Mouse (Mus musculus) heart, embryonic 15.5 days (tissue): ENCODE results near the gene Tnfaip2. TPM values are rescaled to one million over a fixed set of nuclear protein-coding genes. Genes with fewer than 3 reads are reported as not detected.

ENCODE experiments used
- ATAC-seq: fragments of 200-750 bp; cut with Nextera tagmentation; replicated peaks from 2 replicates; pipeline ENCODE4 v1.8.0; 2017; ENCODE audit warnings: low read depth, moderate TSS enrichment; ENCODE audit not compliant: insufficient number of reproducible peaks, insufficient read depth, low FRiP score
- H3K27ac ChIP-seq: fragments of 300-500 bp; sonication (generic); 2 replicates; pipeline ENCODE4 v1.5.1; 2015; ENCODE audit warnings: mild to moderate bottlenecking, inconsistent platforms
- H3K27me3 ChIP-seq: fragments of 300-500 bp; sonication (generic); 2 replicates; pipeline ENCODE4 v1.6.1; 2015; ENCODE audit warnings: inconsistent platforms
- H3K36me3 ChIP-seq: fragments of 300-500 bp; sonication (generic); 2 replicates; pipeline ENCODE4 v1.6.1; 2015; ENCODE audit warnings: mild to moderate bottlenecking, inconsistent platforms
- H3K4me1 ChIP-seq: fragments of 300-500 bp; sonication (generic); replicated peaks from 2 replicates; pipeline ENCODE4 v1.6.1; 2015; ENCODE audit warnings: inconsistent platforms
- H3K4me2 ChIP-seq: fragments of 300-500 bp; sonication (generic); 2 replicates; pipeline ENCODE4 v1.6.1; 2015; ENCODE audit warnings: inconsistent platforms, mild to moderate bottlenecking, moderate library complexity
- H3K4me3 ChIP-seq: fragments of 300-500 bp; sonication (generic); 2 replicates; pipeline ENCODE4 v1.5.1; 2015; ENCODE audit warnings: mild to moderate bottlenecking, inconsistent platforms
- H3K9ac ChIP-seq: fragments of 300-500 bp; sonication (generic); 2 replicates; pipeline ENCODE4 v1.6.1; 2015; ENCODE audit warnings: mild to moderate bottlenecking, inconsistent platforms
- H3K9me3 ChIP-seq: fragments of 300-500 bp; sonication (generic); replicated peaks from 2 replicates; pipeline ENCODE4 v1.6.1; 2016; ENCODE audit warnings: inconsistent platforms
- WGBS: fragments of 180-500 bp; shearing (Covaris S2); methylation state at CpG from one replicate; pipeline ENCODE4 v1.1.7; 2015; ENCODE audit warnings: mixed read lengths; 5-methylcytosine and 5-hydroxymethylcytosine counted together
- polyA plus RNA-seq: library from polyadenylated mRNA; unstranded; fragments of >200 nt; fragmentation: Nextera tagmentation; extraction: Ambion mirVana; gene quantifications from 2 replicates; pipeline ENCODE4 v1.2.1, GENCODE M21; 2015

The Tnfaip2 gene
- polyA plus RNA-seq, 1 experiment from 2014 or later: 4.8 TPM

GRCm38 (mm10) chr12:111485652-111486306 is 43.5 kb downstream of the Tnfaip2 start, which contains the start of gene Gm266:
Gm266 (minus strand) TSS chr12:111485823.
- H3K9ac ChIP-seq: peak within 1 kb of the TSS; percentile 43
- peak within 1 kb of the TSS; percentile 88 for H3K4me2 ChIP-seq
- H3K4me1 ChIP-seq: peaks cover 19% of the 10 kb centered on the region
- H3K27ac ChIP-seq: peak within 1 kb of the TSS; percentile 16; the same call in 1 of the 2 replicates
- peak within 1 kb of the TSS; percentile 53 for H3K4me3 ChIP-seq
- H3K27me3 ChIP-seq: peaks cover 70% of the 10 kb centered on the region
- H3K36me3 ChIP-seq: no peaks in the 10 kb centered on the region
- under 1% methylated on average over 56 of the region's 58 CpGs for WGBS
- no peaks in the 10 kb centered on the region for H3K9me3 ChIP-seq
- peak; percentile 72 for ATAC-seq

GRCm38 (mm10) chr12:111486455-111486854 is 44.2 kb downstream of the Tnfaip2 start:
- WGBS: 10% methylated on average over 12 of the region's 12 CpGs
- Histone ChIP-seq H3K27ac (no peak overlapping the region), H3K4me1 (peaks cover 19% of the 10 kb centered on the region), H3K4me2 (peak overlapping the region; percentile 88), H3K9me3 (no peaks in the 10 kb centered on the region), H3K9ac (no peak overlapping the region), H3K4me3 (peak overlapping the region; percentile 53), H3K36me3 (no peaks in the 10 kb centered on the region), H3K27me3 (peaks cover 73% of the 10 kb centered on the region)
- ATAC-seq: no peak

DNA sequence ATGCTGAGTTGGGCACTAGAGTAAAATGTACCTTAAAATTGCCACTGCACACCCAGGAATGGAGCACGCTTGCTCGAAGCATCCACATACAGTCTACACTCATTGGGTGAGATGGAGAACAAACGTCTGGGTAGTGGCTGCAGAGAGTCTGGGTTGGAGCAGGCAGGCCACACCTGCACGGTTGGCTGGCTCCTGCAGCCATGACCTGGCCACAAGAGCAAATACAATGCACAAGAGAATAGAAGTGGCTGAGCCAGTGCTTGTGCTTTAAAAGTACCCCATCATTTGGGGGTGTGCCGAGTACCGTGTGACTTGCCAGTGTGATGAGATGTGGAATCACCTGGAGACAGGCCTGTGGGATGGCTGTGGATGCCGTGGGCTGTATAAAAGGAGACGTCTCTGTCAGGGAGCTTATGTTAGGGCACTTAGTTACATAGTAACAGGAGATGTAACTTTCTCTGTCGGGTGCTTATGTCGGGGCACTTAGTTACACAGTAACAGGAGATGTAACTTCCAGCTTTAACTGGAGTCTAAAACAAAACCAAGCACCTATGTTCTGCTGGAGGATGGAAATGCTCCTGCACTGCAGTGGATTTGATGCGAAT is 47.1 kb downstream of the Tnfaip2 start:
- Histone ChIP-seq H3K4me3 (no peak overlapping the region), H3K27ac (no peak overlapping the region), H3K4me1 (peaks cover 19% of the 10 kb centered on the region), H3K4me2 (no peak overlapping the region), H3K9me3 (no peaks in the 10 kb centered on the region), H3K27me3 (peaks cover 56% of the 10 kb centered on the region), H3K9ac (no peak overlapping the region), H3K36me3 (no peaks in the 10 kb centered on the region)
- no peak for ATAC-seq
- 70% methylated on average over 11 of the region's 11 CpGs for WGBS

DNA sequence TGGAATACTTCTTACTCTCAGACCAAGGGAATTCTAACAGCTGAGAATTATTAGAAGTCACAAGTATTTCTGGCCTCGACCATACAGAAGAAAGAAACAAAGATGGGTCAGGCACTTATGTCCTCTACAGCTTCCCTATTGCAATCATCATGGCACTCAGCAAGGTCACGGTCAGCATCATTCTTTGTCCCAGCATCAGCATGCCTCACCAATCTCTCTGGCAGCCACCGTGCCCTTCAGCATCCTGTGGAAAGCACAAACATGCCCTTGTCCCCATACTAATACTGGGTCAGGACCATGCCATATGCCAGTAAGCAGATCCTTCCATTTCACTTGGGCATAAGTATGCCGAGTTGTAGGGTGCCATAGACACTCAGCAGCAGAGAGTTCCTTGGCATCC is 52.7 kb downstream of the Tnfaip2 start:
- no peak for ATAC-seq
- H3K27me3 ChIP-seq: peaks cover 5% of the 10 kb centered on the region
- no peaks in the 10 kb centered on the region for H3K36me3 ChIP-seq
- H3K9me3 ChIP-seq: no peaks in the 10 kb centered on the region
- 67% methylated on average over 4 of the region's 4 CpGs for WGBS
- H3K27ac ChIP-seq: no peak overlapping the region
- H3K9ac ChIP-seq: no peak overlapping the region
- H3K4me2 ChIP-seq: no peak overlapping the region
- H3K4me1 ChIP-seq: no peaks in the 10 kb centered on the region
- no peak overlapping the region for H3K4me3 ChIP-seq

GRCm38 (mm10) chr12:111497076-111497475 is 54.8 kb downstream of the Tnfaip2 start:
- WGBS: 44% methylated on average over 2 of the region's 2 CpGs
- Histone ChIP-seq H3K9me3 (no peaks in the 10 kb centered on the region), H3K27ac (no peak overlapping the region)

GRCm38 (mm10) chr12:111499617-111500016 is 57.3 kb downstream of the Tnfaip2 start:
- Histone ChIP-seq H3K27me3 (peaks cover 11% of the 10 kb centered on the region; the same call in 1 of the 2 replicates), H3K9me3 (no peaks in the 10 kb centered on the region), H3K9ac (no peak overlapping the region), H3K36me3 (no peaks in the 10 kb centered on the region), H3K27ac (no peak overlapping the region), H3K4me3 (no peak overlapping the region), H3K4me1 (peaks cover 2% of the 10 kb centered on the region), H3K4me2 (no peak overlapping the region)
- WGBS: 60% methylated on average over 5 of the region's 5 CpGs
- ATAC-seq: no peak

More at GRCm38 (mm10) chr12:111497076-111497475, 54.8 kb downstream of the Tnfaip2 start:
- no peak for ATAC-seq
- no peaks in the 10 kb centered on the region for H3K36me3 ChIP-seq
- no peaks in the 10 kb centered on the region for H3K4me1 ChIP-seq
- no peak overlapping the region for H3K4me2 ChIP-seq
- H3K4me3 ChIP-seq: no peak overlapping the region
- H3K27me3 ChIP-seq: no peaks in the 10 kb centered on the region
- H3K9ac ChIP-seq: no peak overlapping the region

DNA sequence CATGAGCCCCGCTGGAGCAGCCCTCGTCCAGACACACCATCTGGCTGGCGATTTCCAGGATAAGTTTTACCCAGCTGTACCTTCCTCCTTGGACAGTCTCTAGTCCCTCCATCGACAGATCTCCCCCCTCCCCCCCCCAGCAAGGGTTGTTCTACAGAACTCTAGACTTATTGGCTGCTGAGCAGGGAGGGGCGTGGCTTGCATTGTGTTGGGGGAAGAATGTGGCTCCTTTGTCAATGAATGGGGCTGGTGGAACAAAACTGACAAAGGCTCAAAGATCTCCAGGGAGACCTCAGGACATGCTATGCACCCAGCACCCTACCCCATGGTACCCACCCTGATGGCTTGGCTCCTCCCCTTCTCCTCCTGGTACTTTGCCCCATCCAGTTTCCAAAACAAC is 58.5 kb downstream of the Tnfaip2 start:
- WGBS: 24% methylated on average over 5 of the region's 5 CpGs
- Histone ChIP-seq H3K36me3 (no peaks in the 10 kb centered on the region), H3K9me3 (no peaks in the 10 kb centered on the region), H3K9ac (no peak overlapping the region), H3K4me2 (no peak overlapping the region), H3K27ac (no peak overlapping the region), H3K27me3 (peaks cover 13% of the 10 kb centered on the region; the same call in 1 of the 2 replicates), H3K4me1 (peaks cover 4% of the 10 kb centered on the region), H3K4me3 (no peak overlapping the region)
- no peak for ATAC-seq

DNA sequence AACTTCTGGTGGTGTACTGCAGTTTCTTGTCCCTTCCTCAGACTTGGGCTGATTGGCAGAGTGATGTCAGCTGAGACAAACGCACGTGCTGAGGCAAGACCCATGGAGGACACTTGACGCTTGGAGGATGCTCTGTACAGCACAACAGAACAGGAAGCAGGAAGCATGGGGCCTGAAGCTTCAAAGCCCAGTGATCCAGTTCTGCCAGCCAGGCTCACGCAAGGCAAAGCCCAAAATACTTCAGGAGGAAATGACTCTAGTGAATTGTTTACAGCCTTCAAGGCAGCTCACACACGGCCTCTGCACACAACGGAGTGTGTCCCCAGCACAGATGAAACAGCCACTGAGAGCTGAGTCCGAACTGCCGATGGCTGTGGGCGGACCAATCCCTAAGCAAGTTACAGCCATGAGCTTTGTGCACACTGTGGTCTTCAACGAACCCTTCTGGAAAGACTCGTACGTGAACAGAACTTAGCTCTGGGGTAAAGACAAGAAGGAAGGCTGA is 60.8 kb downstream of the Tnfaip2 start:
- H3K4me1 ChIP-seq: peaks cover 4% of the 10 kb centered on the region
- H3K4me2 ChIP-seq: no peak overlapping the region
- peaks cover 13% of the 10 kb centered on the region; the same call in 1 of the 2 replicates for H3K27me3 ChIP-seq
- ATAC-seq: no peak
- H3K4me3 ChIP-seq: no peak overlapping the region
- H3K9me3 ChIP-seq: no peaks in the 10 kb centered on the region
- H3K27ac ChIP-seq: no peak overlapping the region
- WGBS: 64% methylated on average over 12 of the region's 12 CpGs
- no peak overlapping the region for H3K9ac ChIP-seq
- no peaks in the 10 kb centered on the region for H3K36me3 ChIP-seq

GRCm38 (mm10) chr12:111503571-111503970 is 61.3 kb downstream of the Tnfaip2 start:
- H3K27me3 ChIP-seq: peaks cover 13% of the 10 kb centered on the region; the same call in 1 of the 2 replicates
- H3K9me3 ChIP-seq: no peaks in the 10 kb centered on the region
- H3K4me1 ChIP-seq: peaks cover 4% of the 10 kb centered on the region
- H3K36me3 ChIP-seq: no peaks in the 10 kb centered on the region
- no peak overlapping the region for H3K9ac ChIP-seq
- H3K27ac ChIP-seq: no peak overlapping the region
- WGBS: 60% methylated on average over 5 of the region's 5 CpGs
- no peak overlapping the region for H3K4me2 ChIP-seq
- no peak for ATAC-seq
- no peak overlapping the region for H3K4me3 ChIP-seq
